Mouse (Mus musculus): Measurements from ENCODE around the gene Tmem253. TPM values are rescaled to one million over a fixed set of nuclear protein-coding genes. Genes with fewer than 3 reads are reported as not detected.
"Not testable (repeated sequence)": the region's sequence is repeated elsewhere in the genome, so short reads cannot be mapped to it uniquely, and the experiment has no call there.

Gene Tmem253
- polyA plus RNA-seq, 1 experiment: not detected

DNA sequence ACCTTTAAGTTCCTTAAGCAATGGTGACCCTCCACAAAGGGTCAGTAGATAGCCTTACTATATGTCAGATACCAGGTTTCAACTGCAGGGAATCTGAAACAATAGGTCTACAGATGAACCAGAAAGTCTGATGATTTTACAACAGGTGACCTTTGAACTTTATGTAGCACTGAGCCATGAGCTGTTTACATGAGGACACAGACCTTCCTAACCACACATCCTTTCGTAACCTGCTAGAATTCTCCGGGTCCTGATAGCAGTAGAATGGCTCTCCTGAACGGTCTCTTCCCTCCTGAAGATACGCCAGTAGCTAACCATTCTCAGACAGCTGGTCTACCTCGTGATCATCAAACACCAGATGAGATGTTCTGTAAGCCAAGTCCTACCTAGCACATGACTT lies 23.9 kb downstream of the Tmem253 start:
- Histone ChIP-seq H3K27ac (ENCODE audit: insufficient read depth, low read depth, low read length) (no peak overlapping the region), H3K4me3 (ENCODE audit: insufficient read depth, low read length) (no peak overlapping the region), H3K4me1 (ENCODE audit: control insufficient read depth, insufficient read depth, low read length) (no peaks in the 10 kb centered on the region)
- no peak for TF ChIP-seq CTCF (IDR thresholded peaks at IDR 0.05; ENCODE audit: low read depth, low read length)
- TF ChIP-seq POLR2A (IDR thresholded peaks at IDR 0.05; ENCODE audit: borderline replicate concordance, low read depth, low read length): no peak

GRCm38 (mm10) chr14:52042359-52042758 lies 26.9 kb downstream of the Tmem253 start, which contains the start of gene Olfr221:
Gene Olfr221 (minus strand): TSS chr14:52042459.
- not testable (repeated sequence) for H3K4me3 ChIP-seq (ENCODE audit: insufficient read depth, low read length); H3K4me1 ChIP-seq (ENCODE audit: control insufficient read depth, insufficient read depth, low read length)
- H3K27ac ChIP-seq (ENCODE audit: insufficient read depth, low read depth, low read length): peak within 1 kb of the TSS; percentile 52

DNA sequence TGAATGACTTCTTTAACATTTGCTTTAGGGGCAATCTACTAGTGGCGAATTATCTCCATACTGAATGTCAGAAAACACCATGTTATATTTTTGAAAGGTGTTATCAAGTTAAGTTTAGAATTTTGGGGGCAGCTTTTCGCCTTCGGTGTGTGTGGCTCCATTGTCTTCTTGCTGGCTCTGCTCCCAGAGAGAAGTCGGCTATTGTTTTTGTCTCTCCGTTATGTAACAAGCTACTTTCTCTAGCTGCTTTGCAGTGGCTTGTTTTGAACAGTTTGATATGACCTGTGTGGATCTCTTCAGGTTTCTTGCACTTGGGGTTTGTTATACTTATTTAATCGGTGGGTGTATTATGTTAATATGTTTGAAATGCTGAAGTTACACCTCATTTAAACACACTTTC lies 28.0 kb downstream of the Tmem253 start:
- TF ChIP-seq CTCF (IDR thresholded peaks at IDR 0.05; ENCODE audit: low read depth, low read length): no peak
- no peak for TF ChIP-seq POLR2A (IDR thresholded peaks at IDR 0.05; ENCODE audit: borderline replicate concordance, low read depth, low read length)
- no peaks in the 10 kb centered on the region for H3K4me1 ChIP-seq (ENCODE audit: control insufficient read depth, insufficient read depth, low read length)
- no peak overlapping the region for H3K27ac ChIP-seq (ENCODE audit: insufficient read depth, low read depth, low read length)
- no peak overlapping the region for H3K4me3 ChIP-seq (ENCODE audit: insufficient read depth, low read length)

DNA sequence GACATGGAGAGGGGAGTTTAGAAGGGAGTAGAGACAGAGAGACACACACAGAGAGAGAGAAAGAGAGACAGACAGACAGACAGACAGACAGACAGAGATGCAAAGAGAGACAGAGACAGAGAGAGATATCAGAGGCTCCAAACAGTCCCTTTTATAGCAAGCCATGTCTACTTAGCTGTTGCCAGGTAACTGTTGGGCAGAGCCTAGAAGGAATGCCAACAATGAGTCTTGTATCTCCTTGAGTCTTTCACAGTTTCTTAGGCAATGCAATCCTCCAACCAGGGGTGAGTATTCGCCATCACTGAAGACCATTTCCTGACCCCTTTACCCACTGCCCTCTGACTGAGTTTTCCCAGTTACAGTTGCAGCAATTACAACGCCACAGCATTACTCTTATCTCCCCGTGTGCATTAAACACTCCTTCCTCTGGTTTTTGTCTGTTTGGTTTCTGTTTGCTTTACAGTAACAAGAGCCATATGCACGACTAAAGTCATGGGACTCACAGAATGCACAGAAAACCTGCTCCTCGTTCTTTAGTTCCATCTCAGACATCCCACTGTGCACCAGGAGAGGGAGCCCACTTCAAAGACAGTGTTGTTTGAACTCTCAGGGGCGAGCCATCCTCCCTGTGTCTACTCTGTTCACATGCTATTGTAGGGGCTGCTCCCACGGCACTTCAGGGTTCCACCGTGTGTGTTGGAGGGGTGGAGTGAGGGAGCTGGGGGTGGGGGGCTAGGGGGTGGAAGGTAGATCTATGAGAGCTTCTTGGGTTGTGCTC lies 29.6 kb downstream of the Tmem253 start:
- Histone ChIP-seq H3K4me3 (ENCODE audit: insufficient read depth, low read length) (no peak overlapping the region), H3K27ac (ENCODE audit: insufficient read depth, low read depth, low read length) (no peak overlapping the region), H3K4me1 (ENCODE audit: control insufficient read depth, insufficient read depth, low read length) (no peaks in the 10 kb centered on the region)
- TF ChIP-seq POLR2A (IDR thresholded peaks at IDR 0.05; ENCODE audit: borderline replicate concordance, low read depth, low read length) (no peak), CTCF (IDR thresholded peaks at IDR 0.05; ENCODE audit: low read depth, low read length) (no peak)

DNA sequence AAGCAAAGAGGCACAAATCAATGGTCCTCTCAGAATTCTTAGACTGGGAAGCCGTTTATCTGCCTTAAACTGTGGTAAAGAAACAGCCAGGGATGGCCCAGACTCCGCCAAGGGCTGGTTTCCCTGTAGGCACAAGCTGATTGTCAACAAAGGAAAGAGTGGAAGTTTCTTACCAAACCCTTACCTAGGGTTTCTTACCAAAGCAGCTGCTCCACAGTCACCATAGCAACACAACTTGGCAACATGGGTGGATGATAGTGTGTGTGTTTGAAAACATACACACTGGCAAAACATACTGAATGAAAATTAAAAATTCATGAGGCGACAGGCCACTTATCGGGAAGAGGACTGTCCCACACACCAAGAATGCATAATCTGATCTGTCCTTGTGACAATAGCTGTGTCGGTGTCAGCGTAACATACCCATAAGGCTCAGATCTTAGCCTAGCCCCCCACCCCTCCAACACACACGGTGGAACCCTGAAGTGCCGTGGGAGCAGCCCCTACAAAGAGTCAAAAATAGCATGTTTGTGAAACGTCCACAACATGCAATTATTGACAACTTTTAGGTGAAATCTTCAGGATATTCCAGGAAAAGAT lies 30.6 kb downstream of the Tmem253 start:
- H3K4me1 ChIP-seq (ENCODE audit: control insufficient read depth, insufficient read depth, low read length): no peaks in the 10 kb centered on the region
- TF ChIP-seq CTCF (IDR thresholded peaks at IDR 0.05; ENCODE audit: low read depth, low read length): no peak
- TF ChIP-seq POLR2A (IDR thresholded peaks at IDR 0.05; ENCODE audit: borderline replicate concordance, low read depth, low read length): no peak
- no peak overlapping the region for H3K4me3 ChIP-seq (ENCODE audit: insufficient read depth, low read length)
- no peak overlapping the region for H3K27ac ChIP-seq (ENCODE audit: insufficient read depth, low read depth, low read length)

GRCm38 (mm10) chr14:52052720-52053119 lies 37.3 kb downstream of the Tmem253 start:
- H3K4me3 ChIP-seq (ENCODE audit: insufficient read depth, low read length); H3K27ac ChIP-seq (ENCODE audit: insufficient read depth, low read depth, low read length); H3K4me1 ChIP-seq (ENCODE audit: control insufficient read depth, insufficient read depth, low read length): not testable (repeated sequence)

- no peaks in the 10 kb centered on the region for H3K4me1 ChIP-seq (ENCODE audit: control insufficient read depth, insufficient read depth, low read length)
- H3K4me3 ChIP-seq (ENCODE audit: insufficient read depth, low read length): no peak overlapping the region
- TF ChIP-seq POLR2A (IDR thresholded peaks at IDR 0.05; ENCODE audit: borderline replicate concordance, low read depth, low read length): no peak
- no peak for TF ChIP-seq CTCF (IDR thresholded peaks at IDR 0.05; ENCODE audit: low read depth, low read length)
- no peak overlapping the region for H3K27ac ChIP-seq (ENCODE audit: insufficient read depth, low read depth, low read length)
These were observed 44.5 kb downstream of the Tmem253 start for GRCm38 (mm10) chr14:52059982-52060381.

GRCm38 (mm10) chr14:52060800-52061199 lies 45.3 kb downstream of the Tmem253 start:
- H3K4me3 ChIP-seq (ENCODE audit: insufficient read depth, low read length): no peak overlapping the region
- TF ChIP-seq CTCF (IDR thresholded peaks at IDR 0.05; ENCODE audit: low read depth, low read length) (no peak), POLR2A (IDR thresholded peaks at IDR 0.05; ENCODE audit: borderline replicate concordance, low read depth, low read length) (no peak)
- no peaks in the 10 kb centered on the region for H3K4me1 ChIP-seq (ENCODE audit: control insufficient read depth, insufficient read depth, low read length)
- no peak overlapping the region for H3K27ac ChIP-seq (ENCODE audit: insufficient read depth, low read depth, low read length)

GRCm38 (mm10) chr14:52061798-52062197 lies 46.3 kb downstream of the Tmem253 start:
- Histone ChIP-seq H3K4me3 (ENCODE audit: insufficient read depth, low read length) (no peak overlapping the region), H3K27ac (ENCODE audit: insufficient read depth, low read depth, low read length) (no peak overlapping the region)

GRCm38 (mm10) chr14:52066135-52066534 lies 50.7 kb downstream of the Tmem253 start:
- H3K4me1 ChIP-seq (ENCODE audit: control insufficient read depth, insufficient read depth, low read length): no peaks in the 10 kb centered on the region
- TF ChIP-seq POLR2A (IDR thresholded peaks at IDR 0.05; ENCODE audit: borderline replicate concordance, low read depth, low read length) (no peak), CTCF (IDR thresholded peaks at IDR 0.05; ENCODE audit: low read depth, low read length) (no peak)
- H3K27ac ChIP-seq (ENCODE audit: insufficient read depth, low read depth, low read length): no peak overlapping the region
- no peak overlapping the region for H3K4me3 ChIP-seq (ENCODE audit: insufficient read depth, low read length)

More at GRCm38 (mm10) chr14:52061798-52062197, 46.3 kb downstream of the Tmem253 start:
- no peaks in the 10 kb centered on the region for H3K4me1 ChIP-seq (ENCODE audit: control insufficient read depth, insufficient read depth, low read length)
- TF ChIP-seq POLR2A (IDR thresholded peaks at IDR 0.05; ENCODE audit: borderline replicate concordance, low read depth, low read length) (no peak), CTCF (IDR thresholded peaks at IDR 0.05; ENCODE audit: low read depth, low read length) (no peak)

Other genes starting within 250 kb of the Tmem253 start
- not detected in 2 replicates for gene Ang4, start 242.1 kb upstream of the Tmem253 start, polyA plus RNA-seq (2012; ENCODE audit: insufficient read depth, insufficient read length, missing spikeins)
- not detected in 2 replicates for gene AY358078, start 215.6 kb upstream of the Tmem253 start, polyA plus RNA-seq (2012; ENCODE audit: insufficient read depth, insufficient read length, missing spikeins)
- gene Ear6, start 162.0 kb upstream of the Tmem253 start, polyA plus RNA-seq (2012; ENCODE audit: insufficient read depth, insufficient read length, missing spikeins): not detected in 2 replicates
- gene Mettl17, start 130.8 kb upstream of the Tmem253 start, polyA plus RNA-seq (2012; ENCODE audit: insufficient read depth, insufficient read length, missing spikeins): 18.6 and 19.4 TPM in 2 replicates
- 0.44 and 1.2 TPM in 2 replicates for gene Slc39a2, start 122.8 kb upstream of the Tmem253 start, polyA plus RNA-seq (2012; ENCODE audit: insufficient read depth, insufficient read length, missing spikeins)
- 0.91 and 2.5 TPM in 2 replicates for gene Ndrg2, start 101.5 kb upstream of the Tmem253 start, polyA plus RNA-seq (2012; ENCODE audit: insufficient read depth, insufficient read length, missing spikeins)
- not detected in 2 replicates for gene Tppp2, start 97.2 kb upstream of the Tmem253 start, polyA plus RNA-seq (2012; ENCODE audit: insufficient read depth, insufficient read length, missing spikeins)
- gene Rnase13, start 92.9 kb upstream of the Tmem253 start, polyA plus RNA-seq (2012; ENCODE audit: insufficient read depth, insufficient read length, missing spikeins): not detected in 2 replicates
- 4.3 and 5.8 TPM in 2 replicates for gene Arhgef40, start 30.9 kb upstream of the Tmem253 start, polyA plus RNA-seq (2012; ENCODE audit: insufficient read depth, insufficient read length, missing spikeins)
- 31.2 and 43.5 TPM in 2 replicates for gene Zfp219, start 5.1 kb downstream of the Tmem253 start, polyA plus RNA-seq (2012; ENCODE audit: insufficient read depth, insufficient read length, missing spikeins)
- not detected in 2 replicates for gene Olfr221, start 26.8 kb downstream of the Tmem253 start, polyA plus RNA-seq (2012; ENCODE audit: insufficient read depth, insufficient read length, missing spikeins)
- 237 and 270 TPM in 2 replicates for gene Hnrnpc, start 88.4 kb downstream of the Tmem253 start, polyA plus RNA-seq (2012; ENCODE audit: insufficient read depth, insufficient read length, missing spikeins)
- 1.7 and 3.4 TPM in 2 replicates for gene Rpgrip1, start 95.0 kb downstream of the Tmem253 start, polyA plus RNA-seq (2012; ENCODE audit: insufficient read depth, insufficient read length, missing spikeins)
- 52.0 and 52.9 TPM in 2 replicates for gene Supt16, start 181.8 kb downstream of the Tmem253 start, polyA plus RNA-seq (2012; ENCODE audit: insufficient read depth, insufficient read length, missing spikeins)
- 82.6 and 83.6 TPM in 2 replicates for gene Chd8, start 242.1 kb downstream of the Tmem253 start, polyA plus RNA-seq (2012; ENCODE audit: insufficient read depth, insufficient read length, missing spikeins)